Mouse (Mus musculus) spleen, adult 12 weeks (tissue): ENCODE results near the gene Vsig8.

Source experiments
- DNase-seq: peaks from one replicate; pipeline ENCODE4 v3.0.0; 2022; ENCODE audit warnings: low spot score

Vsig8 gene

GRCm38 (mm10) chr1:172590385-172590784, 34.6 kb downstream of the Vsig8 start, which contains the start of gene Slamf8:
Gene Slamf8, minus strand, starts transcription at chr1:172590568.
- DNase-seq: no peak

GRCm38 (mm10) chr1:172593321-172593720, 37.6 kb downstream of the Vsig8 start:
- DNase-seq: no peak

GRCm38 (mm10) chr1:172593956-172594355, 38.2 kb downstream of the Vsig8 start:
- no peak for DNase-seq

- no peak for DNase-seq
Measured at GRCm38 (mm10) chr1:172594495-172594894, 38.8 kb downstream of the Vsig8 start.

GRCm38 (mm10) chr1:172602326-172602725, 46.6 kb downstream of the Vsig8 start, which contains the start of gene Fcrl6:
Gene Fcrl6, minus strand, starts transcription at chr1:172602551.
- no peak for DNase-seq

- DNase-seq: no peak
Measured at GRCm38 (mm10) chr1:172611304-172611703, 55.6 kb downstream of the Vsig8 start.

GRCm38 (mm10) chr1:172612745-172613144, 57.0 kb downstream of the Vsig8 start:
- DNase-seq: no peak
